Mouse (Mus musculus) spleen, adult 18-20 months (tissue): ENCODE results near the gene Acsl1.

Experiments used
- DNase-seq, 2 experiments: peaks; one replicate each; pipeline ENCODE4 v3.0.0; 2022; ENCODE audit warnings: mixed read lengths in 2 of 2

The Acsl1 gene

GRCm38 (mm10) chr8:46508488-46509395, 37.9 kb downstream of the Acsl1 start:
- peak in 1 of 2 experiments; percentile 11 for DNase-seq

- DNase-seq: no peak
These were observed 38.6 kb downstream of the Acsl1 start for GRCm38 (mm10) chr8:46509474-46509873.

GRCm38 (mm10) chr8:46511336-46511735, 40.5 kb downstream of the Acsl1 start:
- DNase-seq: peak; percentile 21 to 32

DNA sequence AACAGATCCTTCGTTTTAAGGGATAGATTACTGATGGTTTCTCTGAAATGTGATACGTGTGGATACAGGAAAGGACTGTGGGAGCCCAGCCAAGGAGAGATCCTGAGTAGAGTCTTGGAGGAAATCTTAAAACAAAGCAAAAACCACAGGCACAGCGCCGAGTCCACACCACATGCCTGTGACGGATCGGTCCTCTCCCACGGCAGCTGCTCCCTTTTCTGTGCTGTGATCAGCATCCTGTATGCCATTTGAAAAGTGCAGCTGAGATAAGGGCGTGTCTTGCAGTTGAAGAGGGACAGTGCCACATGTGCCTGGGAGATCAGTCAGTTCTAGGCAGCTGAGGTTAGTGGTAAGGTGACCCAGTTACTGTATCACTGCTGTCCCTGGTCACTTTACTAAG, 41.7 kb downstream of the Acsl1 start:
- no peak for DNase-seq

DNA sequence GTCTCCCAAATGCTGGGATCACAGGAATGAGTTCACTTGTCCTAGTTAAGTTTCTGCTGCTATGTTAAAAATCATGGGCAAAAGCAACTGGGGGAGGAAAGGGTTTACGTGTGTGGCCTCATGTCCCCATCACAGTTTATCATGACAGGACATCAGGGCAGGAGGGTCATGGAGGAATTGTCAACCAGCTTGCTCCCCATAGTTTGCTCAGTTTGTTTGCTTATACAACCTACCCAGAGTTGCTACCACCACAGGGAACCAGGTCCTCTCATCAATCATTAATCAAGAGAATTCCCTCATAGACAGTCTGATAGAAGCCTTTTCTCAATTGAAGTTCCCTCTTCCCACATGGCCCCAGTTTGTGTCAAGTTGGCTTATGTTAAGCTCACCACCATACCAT, 43.2 kb downstream of the Acsl1 start:
- DNase-seq: no peak

GRCm38 (mm10) chr8:46520667-46521066, 49.8 kb downstream of the Acsl1 start:
- DNase-seq: no peak

- DNase-seq: no peak
These were observed 55.3 kb downstream of the Acsl1 start for GRCm38 (mm10) chr8:46526098-46526497.

DNA sequence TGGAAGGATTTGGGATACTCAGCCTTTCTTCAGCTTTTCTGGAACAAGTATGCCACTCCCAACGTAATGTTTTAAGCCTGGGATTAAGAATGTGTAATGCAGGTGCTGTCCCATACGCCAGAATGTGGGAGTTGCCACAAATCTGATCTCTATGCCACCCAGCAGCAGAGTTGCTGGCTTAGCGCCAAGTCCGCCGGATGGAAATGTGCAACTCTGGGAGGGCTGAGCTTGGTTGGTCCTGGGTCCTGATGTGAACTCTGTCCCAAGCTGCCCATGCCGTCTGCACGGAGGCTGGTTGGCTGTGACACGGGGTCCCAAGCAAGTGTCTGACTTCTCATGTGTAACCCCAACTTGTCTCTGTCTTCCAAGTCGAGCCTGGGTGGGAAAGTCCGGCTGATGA, 56.0 kb downstream of the Acsl1 start:
- DNase-seq: no peak

DNA sequence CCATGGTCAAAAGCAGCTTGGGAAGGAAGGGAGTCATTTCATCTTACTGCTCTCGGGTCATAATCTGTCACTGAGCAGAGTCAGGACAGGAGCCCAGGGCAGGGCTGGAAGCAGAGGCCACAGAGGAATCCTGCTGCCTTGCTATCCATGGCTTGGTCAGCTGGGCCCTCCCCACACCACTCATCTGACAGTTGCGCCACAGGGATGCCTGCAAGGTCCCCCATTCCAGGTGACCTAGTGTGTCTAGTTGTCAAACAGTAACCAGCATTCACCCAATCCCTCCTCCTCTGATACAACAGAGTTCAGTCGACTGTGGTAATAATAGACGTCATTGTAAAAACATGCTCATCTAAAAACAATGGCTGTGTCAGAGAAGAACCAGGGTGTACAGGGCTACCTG, 58.7 kb downstream of the Acsl1 start:
- no peak for DNase-seq

DNA sequence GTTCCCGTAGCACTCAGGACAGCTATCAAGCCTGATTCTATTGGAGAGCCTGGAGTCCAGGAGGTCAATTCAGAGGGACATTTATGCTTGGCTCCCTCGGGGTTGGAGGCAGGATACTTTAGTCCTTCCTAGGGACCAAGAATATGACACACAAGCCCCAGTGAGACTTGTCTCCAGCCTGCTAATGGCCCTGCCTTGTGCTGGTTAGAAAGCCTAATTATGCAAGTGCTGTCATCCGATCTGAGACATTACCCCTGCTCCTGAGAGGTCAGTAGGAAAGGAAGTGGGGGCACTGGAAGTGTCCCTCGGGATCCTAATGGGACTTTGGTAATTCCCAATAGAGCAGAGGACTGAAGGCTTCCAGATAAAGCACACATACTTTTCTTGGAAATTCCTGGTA, 59.7 kb downstream of the Acsl1 start:
- no peak for DNase-seq

GRCm38 (mm10) chr8:46533926-46534325, 63.1 kb downstream of the Acsl1 start:
- no peak for DNase-seq

DNA sequence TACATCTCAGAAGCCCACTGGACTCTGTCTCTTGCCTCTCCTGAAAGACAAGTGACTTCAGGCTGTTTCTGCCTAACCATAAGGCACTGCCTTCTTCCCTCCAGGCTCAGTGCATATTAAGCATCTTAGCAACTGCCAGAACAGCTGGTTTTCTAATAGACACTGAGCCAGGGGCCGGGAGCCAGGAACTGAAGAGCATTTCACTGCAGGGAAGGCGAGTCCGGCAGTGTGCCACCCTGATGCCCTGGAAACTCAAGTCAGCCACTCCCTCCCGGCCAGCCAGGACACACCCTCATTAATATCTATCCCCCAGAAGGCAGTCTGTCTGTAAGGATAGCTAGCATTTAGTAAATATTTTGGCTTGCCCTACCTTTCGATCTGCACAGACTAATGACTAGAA, 68.9 kb downstream of the Acsl1 start:
- no peak for DNase-seq

- no peak for DNase-seq
These were observed 72.4 kb downstream of the Acsl1 start for GRCm38 (mm10) chr8:46543191-46543590.

GRCm38 (mm10) chr8:46543662-46544061, 72.8 kb downstream of the Acsl1 start:
- DNase-seq: no peak

GRCm38 (mm10) chr8:46545854-46546253, 75.0 kb downstream of the Acsl1 start:
- no peak for DNase-seq

GRCm38 (mm10) chr8:46546431-46547176, 75.8 kb downstream of the Acsl1 start:
- DNase-seq: no peak

GRCm38 (mm10) chr8:46547245-46547644, 76.4 kb downstream of the Acsl1 start:
- DNase-seq: no peak

GRCm38 (mm10) chr8:46550058-46550457, 79.2 kb downstream of the Acsl1 start:
- no peak for DNase-seq

DNA sequence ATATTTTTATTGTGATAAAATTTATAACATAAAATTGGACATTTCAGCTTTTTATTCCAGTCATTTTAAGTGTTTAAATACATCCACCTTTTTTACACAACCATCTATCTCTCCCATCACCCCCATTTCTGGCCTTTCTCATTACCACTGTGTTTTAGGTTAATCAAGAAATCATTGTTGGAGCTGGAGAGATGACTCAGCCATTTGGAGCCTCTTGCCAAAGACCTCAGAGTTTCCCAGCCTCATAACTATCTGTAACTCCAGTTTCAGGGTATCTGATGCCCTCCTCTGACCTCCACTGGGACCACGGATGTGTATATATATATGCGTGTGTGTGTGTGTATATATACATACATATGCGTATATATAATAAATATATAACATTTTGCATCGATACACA, 80.2 kb downstream of the Acsl1 start:
- DNase-seq: no peak

GRCm38 (mm10) chr8:46551615-46552440, 81.0 kb downstream of the Acsl1 start, which contains the start of gene Cenpu:
Cenpu (plus strand) TSS chr8:46552028.
- peak; percentile 97 to 99 for DNase-seq

- DNase-seq: no peak
These were observed 81.6 kb downstream of the Acsl1 start for GRCm38 (mm10) chr8:46552441-46552765.

DNA sequence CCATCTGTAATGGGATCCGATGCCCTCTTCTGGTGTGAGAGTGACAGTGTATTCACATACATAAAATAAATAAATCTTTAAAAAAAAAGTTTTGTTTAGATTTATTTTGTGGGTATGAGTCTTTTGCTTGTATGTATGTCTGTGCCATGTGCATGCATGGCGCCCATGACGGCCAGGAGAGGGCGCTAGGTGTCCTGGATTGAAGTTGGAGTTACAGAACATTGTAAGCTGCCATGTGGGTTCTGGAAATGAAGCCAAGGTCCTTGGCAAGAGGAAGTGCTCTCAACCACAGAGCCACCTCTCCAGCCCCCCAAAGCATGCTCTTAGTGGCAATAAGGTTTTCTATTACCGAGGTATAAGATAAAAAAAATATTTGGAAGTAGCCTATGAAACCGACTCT, 88.6 kb downstream of the Acsl1 start:
- peak in 1 of 2 experiments; percentile 19 for DNase-seq

DNA sequence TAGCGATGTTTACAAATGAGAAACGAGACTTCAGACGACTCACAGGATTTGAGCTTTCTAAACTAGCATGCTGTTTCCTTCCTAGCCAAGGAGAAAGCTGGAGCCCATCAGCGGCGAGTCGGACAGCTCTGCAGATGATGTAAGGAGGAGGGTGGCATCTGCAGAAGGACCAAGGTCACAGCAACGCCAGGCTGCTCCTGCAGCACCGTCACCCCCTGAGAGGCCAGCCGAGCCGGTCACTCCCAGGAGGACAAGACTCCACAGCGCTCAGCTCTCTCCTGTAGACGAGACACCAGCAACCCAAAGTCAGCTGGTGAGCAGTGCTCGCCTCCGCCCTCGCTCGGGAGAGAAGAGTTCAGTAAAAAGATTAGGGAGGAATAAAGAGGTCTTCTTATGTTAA, 91.5 kb downstream of the Acsl1 start:
- DNase-seq: no peak
